Mouse (Mus musculus) layer of hippocampus, adult 9-10 months (tissue): ENCODE data around the gene Prdm1.

Source experiments
- DNase-seq: peaks from one replicate; pipeline ENCODE4 v3.0.0; 2022; ENCODE audit warnings: low spot score

Prdm1 gene

GRCm38 (mm10) chr10:44456757-44457595, 71.3 kb downstream of the Prdm1 start:
- no peak for DNase-seq

- no peak for DNase-seq
These were observed 73.5 kb downstream of the Prdm1 start for GRCm38 (mm10) chr10:44454753-44455152.

- DNase-seq, result no peak
These were observed 74.2 kb downstream of the Prdm1 start for GRCm38 (mm10) chr10:44454111-44454510.

- DNase-seq, result no peak
These were observed 77.5 kb downstream of the Prdm1 start for GRCm38 (mm10) chr10:44450835-44451234.

- DNase-seq, result no peak
These were observed 78.2 kb downstream of the Prdm1 start for GRCm38 (mm10) chr10:44450108-44450507.

GRCm38 (mm10) chr10:44449666-44450065, 78.6 kb downstream of the Prdm1 start:
- no peak for DNase-seq

- DNase-seq, result no peak
These were observed 80.1 kb downstream of the Prdm1 start for GRCm38 (mm10) chr10:44448165-44448564.

- DNase-seq, result no peak
These were observed 80.7 kb downstream of the Prdm1 start for GRCm38 (mm10) chr10:44447406-44448139.

- DNase-seq, result no peak
These were observed 81.3 kb downstream of the Prdm1 start for GRCm38 (mm10) chr10:44447001-44447400.

GRCm38 (mm10) chr10:44444415-44444814, 83.9 kb downstream of the Prdm1 start:
- no peak for DNase-seq

GRCm38 (mm10) chr10:44443696-44444095, 84.6 kb downstream of the Prdm1 start:
- no peak for DNase-seq

GRCm38 (mm10) chr10:44439732-44440131, 88.6 kb downstream of the Prdm1 start:
- no peak for DNase-seq

- DNase-seq, result no peak
These were observed 90.7 kb downstream of the Prdm1 start for GRCm38 (mm10) chr10:44437614-44438013.

GRCm38 (mm10) chr10:44435956-44436355, 92.3 kb downstream of the Prdm1 start:
- no peak for DNase-seq

GRCm38 (mm10) chr10:44434702-44435181, 93.6 kb downstream of the Prdm1 start:
- DNase-seq, result no peak

- no peak for DNase-seq
These were observed 96.1 kb downstream of the Prdm1 start for GRCm38 (mm10) chr10:44432235-44432634.

- DNase-seq, result no peak
These were observed 96.6 kb downstream of the Prdm1 start for GRCm38 (mm10) chr10:44431689-44432088.

- DNase-seq, result no peak
These were observed 99.0 kb downstream of the Prdm1 start for GRCm38 (mm10) chr10:44429177-44429888.

GRCm38 (mm10) chr10:44427891-44428361, 100.4 kb downstream of the Prdm1 start:
- DNase-seq, result no peak

GRCm38 (mm10) chr10:44427426-44427825, 100.9 kb downstream of the Prdm1 start:
- no peak for DNase-seq

GRCm38 (mm10) chr10:44425013-44425412, 103.3 kb downstream of the Prdm1 start:
- DNase-seq, result no peak

- DNase-seq, result no peak
These were observed 106.4 kb downstream of the Prdm1 start for GRCm38 (mm10) chr10:44421896-44422295.
